Comparison of ENCODE assay signal across 1 mouse cellular context in the genomic region with DNA sequence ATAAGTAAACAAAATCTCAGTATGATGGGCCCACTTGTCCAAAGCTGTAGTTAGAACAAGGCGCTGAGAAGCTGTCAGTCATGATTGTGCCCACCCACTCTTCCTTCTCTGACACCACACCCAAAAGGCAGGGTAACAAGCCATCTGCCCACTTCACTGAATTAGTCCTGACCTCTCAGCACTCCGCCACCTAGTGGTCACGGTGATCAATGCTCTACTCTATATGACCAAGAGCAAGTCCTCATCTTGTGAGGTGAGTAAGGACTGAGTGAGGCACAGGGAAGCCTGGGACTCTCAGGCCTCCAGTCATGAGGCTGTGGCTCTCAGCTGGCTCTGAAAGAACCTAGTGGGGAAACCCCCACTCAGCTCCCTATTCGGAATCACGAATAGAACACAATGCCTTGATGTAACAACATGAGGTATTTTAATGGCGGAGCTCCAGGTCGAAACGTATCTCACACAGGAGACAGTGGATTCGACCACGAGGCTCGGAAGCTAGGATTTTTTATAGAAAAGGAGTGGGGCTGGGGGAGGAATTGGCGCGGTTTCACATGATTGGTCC.
TF ChIP-seq lines count a peak whose summit lies in the region.

No protein-coding gene starts in this region.

TF ChIP-seq in CH12.LX, 34 proteins besides CTCF, POLR2A, EP300 and RAD21 (continued from another document):
- TF ChIP-seq ETS1 (conservative IDR thresholded peaks at IDR 0.05; ENCODE audit: low read depth, low read length) (peak; percentile 61), SMC3 (IDR thresholded peaks at IDR 0.05; ENCODE audit: low read depth, low read length) (peak; percentile 52)
TF ChIP-seq in CH12.LX: peak in this region for 9; not testable (repeated sequence) for 25.
